Mouse (Mus musculus) stomach, postnatal 0 days (tissue): ENCODE data around the gene Ccr3. TPM values are rescaled to one million over a fixed set of nuclear protein-coding genes. Genes with fewer than 3 reads are reported as not detected.
A peak's percentile ranks its signal among the peaks of the same experiment; 100 is the strongest.

Experiments
- ATAC-seq: fragments of 200-750 bp; cut with Nextera tagmentation; 2 replicates; pipeline ENCODE4 v1.8.0; 2017; ENCODE audit not compliant: low FRiP score, low TSS enrichment
- DNase-seq: peaks from one replicate; pipeline ENCODE4 v3.0.0-alpha.2; 2016; ENCODE audit warnings: low spot score
- H3K27ac ChIP-seq: fragments of 300-500 bp; sonication (generic); replicated peaks from 2 replicates; pipeline ENCODE4 v1.5.1; 2014; ENCODE audit warnings: mild to moderate bottlenecking, control low read depth
- H3K27me3 ChIP-seq: fragments of 300-500 bp; sonication (generic); 2 replicates; pipeline ENCODE4 v1.6.1; 2014; ENCODE audit warnings: low read length; ENCODE audit not compliant: control insufficient read depth, insufficient read depth
- H3K36me3 ChIP-seq: fragments of 300-500 bp; sonication (generic); 2 replicates; pipeline ENCODE4 v1.6.1; 2014; ENCODE audit warnings: low read length, mixed read lengths; ENCODE audit not compliant: control insufficient read depth, insufficient read depth
- H3K4me1 ChIP-seq: fragments of 300-500 bp; sonication (generic); replicated peaks from 2 replicates; pipeline ENCODE4 v1.6.1; 2014; ENCODE audit warnings: antibody characterized with exemption; ENCODE audit not compliant: control insufficient read depth, insufficient read depth
- H3K4me2 ChIP-seq: fragments of 300-500 bp; sonication (generic); replicated peaks from 2 replicates; pipeline ENCODE4 v1.6.1; 2014; ENCODE audit warnings: low read depth, mild to moderate bottlenecking, control low read depth, moderate library complexity
- H3K4me3 ChIP-seq: fragments of 300-500 bp; sonication (generic); 2 replicates; pipeline ENCODE4 v1.5.1; 2014; ENCODE audit warnings: low read depth, low read length, control low read depth
- H3K9ac ChIP-seq: fragments of 300-500 bp; sonication (generic); 2 replicates; pipeline ENCODE4 v1.6.1; 2014; ENCODE audit warnings: mild to moderate bottlenecking, low read length, control low read depth, mixed read lengths
- H3K9me3 ChIP-seq: fragments of 300-500 bp; sonication (generic); 2 replicates; pipeline ENCODE4 v1.6.1; 2016; ENCODE audit warnings: low read length; ENCODE audit not compliant: control insufficient read depth
- CTCF ChIP-seq: IDR thresholded peaks from 2 replicates; pipeline ENCODE4 v1.5.1; 2016; ENCODE audit warnings: antibody characterized with exemption, low read depth, mild to moderate bottlenecking, moderate library complexity
- EP300 ChIP-seq: optimal IDR thresholded peaks from 2 replicates; pipeline ENCODE3; 2016; ENCODE audit warnings: antibody characterized with exemption
- WGBS: fragments of 180-500 bp; shearing (Covaris S2); extraction: QIAGEN DNeasy Blood & Tissue Kit; methylation state at CpG from one replicate; pipeline ENCODE4 v1.1.7; 2014; 5-methylcytosine and 5-hydroxymethylcytosine counted together
- polyA plus RNA-seq: library from polyadenylated mRNA; unstranded; fragments of >200 nt; fragmentation: Nextera tagmentation; extraction: Ambion mirVana; gene quantifications from 2 replicates; pipeline ENCODE4 v1.2.1, GENCODE M21; 2015

Gene Ccr3
- polyA plus RNA-seq, 1 experiment from 2014 or later = 0.04 TPM

- no peaks in the 10 kb centered on the region for H3K27me3 ChIP-seq
- no peak overlapping the region for H3K27ac ChIP-seq
- H3K4me3 ChIP-seq = no peak overlapping the region
- ATAC-seq (no peak), DNase-seq (no peak)
- no peak overlapping the region for H3K9ac ChIP-seq
- no peaks in the 10 kb centered on the region for H3K4me1 ChIP-seq
- 49% methylated on average over 1 of the region's 1 CpGs for WGBS
- no peaks in the 10 kb centered on the region for H3K36me3 ChIP-seq
- no peak overlapping the region for H3K4me2 ChIP-seq
- TF ChIP-seq EP300 (no peak), CTCF (peak; percentile 67)
- no peaks in the 10 kb centered on the region for H3K9me3 ChIP-seq
These were observed 11.6 kb downstream of the Ccr3 start for GRCm38 (mm10) chr9:124033345-124033744.

- ATAC-seq (no peak), DNase-seq (peak; percentile 22)
- no peak overlapping the region for H3K9ac ChIP-seq
These were observed 15.9 kb downstream of the Ccr3 start for GRCm38 (mm10) chr9:124037707-124038106.

GRCm38 (mm10) chr9:124038158-124038582 lies 16.4 kb downstream of the Ccr3 start:
- Histone ChIP-seq H3K27me3 (no peaks in the 10 kb centered on the region), H3K4me2 (no peak overlapping the region), H3K36me3 (no peaks in the 10 kb centered on the region), H3K27ac (no peak overlapping the region), H3K4me3 (no peak overlapping the region), H3K4me1 (no peaks in the 10 kb centered on the region), H3K9ac (no peak overlapping the region), H3K9me3 (no peaks in the 10 kb centered on the region)
- no peak for TF ChIP-seq EP300
- no peak for TF ChIP-seq CTCF
- no peak for ATAC-seq
- 38% methylated on average over 2 of the region's 2 CpGs for WGBS
- DNase-seq = no peak

More at GRCm38 (mm10) chr9:124037707-124038106, 15.9 kb downstream of the Ccr3 start:
- no peak overlapping the region for H3K4me2 ChIP-seq
- no peaks in the 10 kb centered on the region for H3K9me3 ChIP-seq
- H3K4me1 ChIP-seq = no peaks in the 10 kb centered on the region
- H3K4me3 ChIP-seq = no peak overlapping the region
- WGBS = 24% methylated on average over 4 of the region's 4 CpGs
- no peak overlapping the region for H3K27ac ChIP-seq
- no peak for TF ChIP-seq EP300
- H3K36me3 ChIP-seq = no peaks in the 10 kb centered on the region
- no peaks in the 10 kb centered on the region for H3K27me3 ChIP-seq

- no peak for TF ChIP-seq CTCF
- no peak for TF ChIP-seq EP300
- H3K4me3 ChIP-seq = no peak overlapping the region
- H3K4me1 ChIP-seq = no peaks in the 10 kb centered on the region
- no peaks in the 10 kb centered on the region for H3K9me3 ChIP-seq
- no peak overlapping the region for H3K9ac ChIP-seq
- no peak overlapping the region for H3K4me2 ChIP-seq
- DNase-seq (no peak), ATAC-seq (no peak)
- WGBS = 82% methylated on average over 5 of the region's 5 CpGs
- H3K27me3 ChIP-seq = no peaks in the 10 kb centered on the region
- no peak overlapping the region for H3K27ac ChIP-seq
- no peaks in the 10 kb centered on the region for H3K36me3 ChIP-seq
These were observed 17.2 kb downstream of the Ccr3 start for GRCm38 (mm10) chr9:124038949-124039348.

GRCm38 (mm10) chr9:124040932-124041331 lies 19.2 kb downstream of the Ccr3 start:
- Histone ChIP-seq H3K4me1 (no peaks in the 10 kb centered on the region), H3K27ac (no peak overlapping the region), H3K27me3 (no peaks in the 10 kb centered on the region), H3K36me3 (no peaks in the 10 kb centered on the region), H3K4me3 (no peak overlapping the region), H3K4me2 (no peak overlapping the region), H3K9me3 (no peaks in the 10 kb centered on the region), H3K9ac (no peak overlapping the region)
- ATAC-seq (no peak), DNase-seq (no peak)
- TF ChIP-seq CTCF = no peak
- no peak for TF ChIP-seq EP300
- 78% methylated on average over 3 of the region's 3 CpGs for WGBS

- no peak overlapping the region for H3K9ac ChIP-seq
- H3K9me3 ChIP-seq = no peaks in the 10 kb centered on the region
- no peak for TF ChIP-seq CTCF
- TF ChIP-seq EP300 = no peak
- no peaks in the 10 kb centered on the region for H3K4me1 ChIP-seq
- no peak for DNase-seq
- no peak; the same call in 1 of the 2 replicates for ATAC-seq
- H3K36me3 ChIP-seq = no peaks in the 10 kb centered on the region
- no peak overlapping the region for H3K4me3 ChIP-seq
- H3K27ac ChIP-seq = no peak overlapping the region
- H3K27me3 ChIP-seq = no peaks in the 10 kb centered on the region
- no peak overlapping the region for H3K4me2 ChIP-seq
- 37% methylated on average over 2 of the region's 2 CpGs for whole genome bisulfite sequencing
These were observed 31.8 kb downstream of the Ccr3 start for GRCm38 (mm10) chr9:124053532-124053931.
